8 mouse cellular contexts compared by ENCODE assay signal in genomic region chr1:87755641-87756470, GRCm38 (mm10). TPM values are rescaled to one million over a fixed set of nuclear protein-coding genes. Genes with fewer than 3 reads are reported as not detected.
DNase-seq lines count a peak whose midpoint lies in the region; ATAC-seq lines count a peak whose summit lies in the region.

TSS of gene Atg16l1 (plus strand) at chr1:87755870.

- peaks cover 2 to 8% of the 10 kb centered on the region in 2 experiments; a peak in 3 of 4 replicates for H3K4me1 ChIP-seq in heart, embryonic 14.5 days (ENCODE audit: control insufficient read depth in 2 of 2, insufficient read depth in 2 of 2, low read length in 2 of 2)
- H3K4me1 ChIP-seq in liver, embryonic 13.5 days (replicated peaks), result peaks cover 32% of the 10 kb centered on the region
- H3K4me1 ChIP-seq in stomach, embryonic 16.5 days (ENCODE audit: control insufficient read depth, insufficient read depth, low read length), result peaks cover 7% of the 10 kb centered on the region

- peak; percentile 97 for ATAC-seq in CD4-positive, CD25-positive, alpha-beta regulatory T cell, adult 4 months
- peak; percentile 93 for ATAC-seq in heart, embryonic 14.5 days (ENCODE audit: insufficient number of reproducible peaks, insufficient read depth, low FRiP score, low read depth)
- ATAC-seq in liver, embryonic 13.5 days (ENCODE audit: low read depth), result peak; percentile 97
- peak; percentile 100 for ATAC-seq in stomach, embryonic 16.5 days (ENCODE audit: insufficient read depth, low FRiP score)

- H3K9ac ChIP-seq in heart, embryonic 14.5 days (ENCODE audit: low read length), result peak within 1 kb of the TSS; percentile 98
- peak within 1 kb of the TSS; percentile 98 for H3K9ac ChIP-seq in liver, embryonic 13.5 days
- peak within 1 kb of the TSS; percentile 97 for H3K9ac ChIP-seq in stomach, embryonic 16.5 days (ENCODE audit: low read length)

- peak within 1 kb of the TSS; percentile 88 to 100 for H3K4me3 ChIP-seq in heart, embryonic 14.5 days (ENCODE audit: control insufficient read depth in 1 of 2, insufficient read depth in 1 of 2, low read depth in 1 of 2, low read length in 2 of 2)
- peak within 1 kb of the TSS; percentile 99 for H3K4me3 ChIP-seq in liver, embryonic 13.5 days (replicated peaks)
- H3K4me3 ChIP-seq in stomach, embryonic 16.5 days (replicated peaks; ENCODE audit: low read length), result peak within 1 kb of the TSS; percentile 98

- H3K9me3 ChIP-seq in heart, embryonic 14.5 days (ENCODE audit: control insufficient read depth, low read length), result no peaks in the 10 kb centered on the region
- H3K9me3 ChIP-seq in liver, embryonic 13.5 days (replicated peaks), result no peaks in the 10 kb centered on the region
- no peaks in the 10 kb centered on the region for H3K9me3 ChIP-seq in stomach, embryonic 16.5 days (replicated peaks; ENCODE audit: control insufficient read depth, low read length)

- DNase-seq in c-Kit-negative CD71-positive TER-119-positive erythroid progenitor cells, embryonic 14.5 days (ENCODE audit: low read depth, low spot score), result peak; percentile 89
- DNase-seq in fibroblast of lung, adult 2 months (ENCODE audit: low read depth), result peak; percentile 84
- DNase-seq in kidney, postnatal 14 days, result peak; percentile 96
- DNase-seq in liver, embryonic 13.5 days, result peak; percentile 90
- DNase-seq in neural tube, embryonic 10.5 days (ENCODE audit: extremely low spot score, low spot score), result peak; percentile 92

- WGBS in heart, embryonic 14.5 days, result under 1% methylated on average over 71 of the region's 79 CpGs
- WGBS in liver, embryonic 13.5 days (ENCODE audit: insufficient replicate concordance), result under 1% methylated on average over 79 of the region's 79 CpGs
- under 1% methylated on average over 79 of the region's 79 CpGs for WGBS in stomach, embryonic 16.5 days

- H3K27me3 ChIP-seq in heart, embryonic 14.5 days (ENCODE audit: control insufficient read depth, insufficient read depth, low read length), result no peaks in the 10 kb centered on the region
- no peaks in the 10 kb centered on the region for H3K27me3 ChIP-seq in liver, embryonic 13.5 days
- no peaks in the 10 kb centered on the region for H3K27me3 ChIP-seq in stomach, embryonic 16.5 days (ENCODE audit: control insufficient read depth, insufficient read depth, low read length)

- peaks cover 19% of the 10 kb centered on the region for H3K36me3 ChIP-seq in heart, embryonic 14.5 days (ENCODE audit: control insufficient read depth, insufficient read depth, low read length)
- peaks cover 31% of the 10 kb centered on the region for H3K36me3 ChIP-seq in liver, embryonic 13.5 days
- no peaks in the 10 kb centered on the region for H3K36me3 ChIP-seq in stomach, embryonic 16.5 days (ENCODE audit: control insufficient read depth, insufficient read depth, low read length)

- peak within 1 kb of the TSS; percentile 78 to 91 for H3K27ac ChIP-seq in heart, embryonic 14.5 days (replicated peaks in 1 of 2; ENCODE audit: control insufficient read depth in 1 of 2, insufficient read depth in 1 of 2, low read depth in 2 of 2, low read length in 2 of 2)
- peak within 1 kb of the TSS; percentile 98 for H3K27ac ChIP-seq in liver, embryonic 13.5 days
- peak within 1 kb of the TSS; percentile 96 for H3K27ac ChIP-seq in stomach, embryonic 16.5 days (ENCODE audit: low read length)

- peak within 1 kb of the TSS; percentile 89 for H3K4me2 ChIP-seq in heart, embryonic 14.5 days (ENCODE audit: low read length)
- H3K4me2 ChIP-seq in liver, embryonic 13.5 days, result peak within 1 kb of the TSS; percentile 81
- H3K4me2 ChIP-seq in stomach, embryonic 16.5 days (ENCODE audit: low read depth, low read length), result peak within 1 kb of the TSS; percentile 89

RNA-seq across cellular contexts. Expression of gene Atg16l1, which starts in this region (rescaled TPM):
- polyA plus RNA-seq in CD4-positive, CD25-positive, alpha-beta regulatory T cell, adult 4 months (2017; shearing (Covaris generic)), result 10 to 100 TPM; 20.4 to 21.8 TPM
- polyA plus RNA-seq in heart, embryonic 14.5 days (2014; fragmentation: Nextera tagmentation; extraction: Ambion mirVana), result 22.7 and 25.0 TPM in 2 replicates
- 14.5 and 15.3 TPM in 2 replicates for polyA plus RNA-seq in liver, embryonic 13.5 days (2015; fragmentation: Nextera tagmentation; extraction: Ambion mirVana)
- polyA plus RNA-seq in stomach, embryonic 16.5 days (2015; fragmentation: Nextera tagmentation; extraction: Ambion mirVana), result 26.4 and 28.9 TPM in 2 replicates

Comparison
In these comparisons a context has a peak if more than half of its experiments do, and no peak if none do; other contexts are left out.
1. Peak in every context shown above with its lines: DNase-seq, ATAC-seq, H3K4me3 ChIP-seq and H3K27ac ChIP-seq.